Mouse (Mus musculus): ENCODE results near the gene Gm2056. TPM values are rescaled to one million over a fixed set of nuclear protein-coding genes. Genes with fewer than 3 reads are reported as not detected.
"Not testable (repeated sequence)": the region's sequence is repeated elsewhere in the genome, so short reads cannot be mapped to it uniquely, and the experiment has no call there.

Gene Gm2056
- total RNA-seq (2022): not detected

DNA sequence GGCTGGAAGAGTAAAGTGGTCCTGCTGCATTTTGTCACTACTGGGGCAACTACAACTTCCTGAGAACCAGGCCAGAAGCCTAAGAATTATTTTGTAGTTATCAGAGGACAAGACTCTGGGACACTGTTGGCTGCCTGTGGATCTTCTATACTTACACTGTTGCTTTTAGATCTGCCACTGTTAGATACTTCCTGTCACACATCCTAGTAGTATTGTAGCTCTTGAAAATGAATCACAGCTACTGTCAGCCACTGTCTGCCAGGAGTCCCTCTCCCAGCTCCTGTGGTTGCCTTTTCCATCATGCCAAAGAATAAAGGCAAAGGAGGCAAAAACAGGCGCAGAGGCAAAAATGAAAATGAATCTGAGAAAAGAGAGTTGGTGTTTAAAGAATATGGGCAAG, at the start of gene Gm2056:
Gene Gm2056, plus strand, starts transcription at position 301 of the 400 bp plus-strand sequence.
- not testable (repeated sequence) for DNase-seq (ENCODE audit: low spot score)

DNA sequence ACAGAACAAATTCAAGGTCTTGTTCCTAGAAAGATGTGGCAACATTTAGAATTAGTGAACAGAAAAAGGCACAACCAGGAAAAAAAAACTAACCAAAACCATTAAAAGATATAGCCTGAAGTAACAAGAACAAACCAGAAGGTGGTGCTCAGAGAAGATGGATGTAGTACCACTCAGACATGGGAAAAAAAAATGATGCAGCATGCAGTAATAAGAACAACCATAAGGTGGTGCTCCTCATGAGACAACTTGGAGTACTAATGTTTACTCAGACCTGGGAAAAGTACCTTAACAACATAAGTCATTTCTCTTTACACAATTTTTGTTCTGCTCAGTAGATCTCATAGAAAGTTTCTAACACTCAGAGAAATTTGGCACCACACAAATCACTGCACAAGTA, 42.8 kb upstream of the Gm2056 start:
- DNase-seq (ENCODE audit: low spot score): not testable (repeated sequence)

DNA sequence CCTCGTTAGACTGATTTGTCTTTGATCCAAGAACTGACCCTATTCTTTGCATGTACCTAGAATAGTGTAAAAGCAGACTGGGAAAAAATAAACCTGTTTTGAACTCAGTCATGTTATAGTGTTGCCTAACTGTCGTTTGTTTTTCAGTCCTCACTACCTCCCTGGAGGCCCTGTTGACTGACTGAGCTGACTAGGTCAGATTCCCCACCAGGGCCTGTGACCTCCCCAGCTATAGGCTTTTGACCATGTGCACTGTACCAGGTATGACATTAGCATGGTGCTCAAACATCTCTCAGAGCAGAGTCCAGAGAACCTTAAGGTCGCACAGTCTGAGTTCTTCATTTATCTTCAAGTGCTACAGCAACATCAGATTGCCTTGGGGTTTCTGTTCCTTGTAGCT, 22.7 kb upstream of the Gm2056 start:
- not testable (repeated sequence) for DNase-seq (ENCODE audit: low spot score)

DNA sequence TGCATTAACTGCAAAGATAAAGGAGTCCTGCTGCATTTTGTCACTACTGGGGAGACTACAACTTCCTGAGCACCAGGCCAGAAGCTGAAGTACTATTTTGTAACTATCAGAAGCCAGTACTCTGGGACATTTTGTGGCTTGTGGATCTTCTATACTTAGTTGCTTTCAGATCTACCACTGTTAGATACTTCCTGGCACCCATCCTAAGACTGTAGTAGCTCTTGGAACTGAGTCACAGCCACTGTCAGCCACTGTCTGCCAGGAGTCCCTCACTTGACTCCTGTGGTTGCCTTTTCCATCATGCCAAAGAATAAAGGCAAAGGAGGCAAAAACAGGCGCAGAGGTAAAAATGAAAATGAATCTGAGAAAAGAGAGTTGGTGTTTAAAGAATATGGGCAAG, 15.3 kb upstream of the Gm2056 start, which contains the start of gene Gm2075:
Gene Gm2075, plus strand, starts transcription at position 301 of the 400 bp plus-strand sequence.
- DNase-seq (ENCODE audit: low spot score): not testable (repeated sequence)

DNA sequence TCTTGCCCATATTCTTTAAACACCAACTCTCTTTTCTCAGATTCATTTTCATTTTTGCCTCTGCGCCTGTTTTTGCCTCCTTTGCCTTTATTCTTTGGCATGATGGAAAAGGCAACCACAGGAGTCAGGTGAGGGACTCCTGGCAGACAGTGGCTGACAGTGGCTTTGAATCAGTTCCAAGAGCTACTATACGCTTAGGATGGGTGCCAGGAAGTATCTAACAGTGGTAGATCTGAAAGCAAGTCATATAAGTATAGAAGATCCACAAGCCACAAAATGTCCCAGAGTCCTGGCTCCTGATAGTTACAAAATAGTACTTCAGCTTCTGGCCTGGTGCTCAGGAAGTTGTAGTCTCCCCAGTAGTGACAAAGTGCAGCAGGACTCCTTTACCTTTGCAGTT, 8.1 kb upstream of the Gm2056 start, which contains the start of gene Gm6803:
Gene Gm6803, minus strand, starts transcription at position 101 of the 400 bp plus-strand sequence.
- DNase-seq (ENCODE audit: low spot score): not testable (repeated sequence)

DNA sequence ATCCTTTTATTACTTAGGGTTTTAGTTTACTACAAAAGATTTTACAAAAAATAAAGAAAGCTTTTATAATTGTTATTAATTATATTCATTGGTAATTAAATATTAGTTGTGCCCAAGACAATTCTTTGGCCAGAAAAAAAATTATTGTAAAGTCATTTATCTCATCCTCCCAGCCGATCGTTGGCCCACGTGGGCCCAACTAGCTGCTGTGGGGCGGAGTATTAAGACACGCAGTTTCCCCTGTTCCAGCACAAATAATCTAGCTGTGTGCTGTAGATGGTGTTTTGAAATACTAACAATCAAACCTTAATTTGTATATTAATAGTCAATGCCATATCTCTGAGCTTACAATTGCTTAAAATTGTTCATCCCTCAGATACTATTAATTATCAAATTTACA, 5.4 kb downstream of the Gm2056 start:
- not testable (repeated sequence) for DNase-seq (ENCODE audit: low spot score)

DNA sequence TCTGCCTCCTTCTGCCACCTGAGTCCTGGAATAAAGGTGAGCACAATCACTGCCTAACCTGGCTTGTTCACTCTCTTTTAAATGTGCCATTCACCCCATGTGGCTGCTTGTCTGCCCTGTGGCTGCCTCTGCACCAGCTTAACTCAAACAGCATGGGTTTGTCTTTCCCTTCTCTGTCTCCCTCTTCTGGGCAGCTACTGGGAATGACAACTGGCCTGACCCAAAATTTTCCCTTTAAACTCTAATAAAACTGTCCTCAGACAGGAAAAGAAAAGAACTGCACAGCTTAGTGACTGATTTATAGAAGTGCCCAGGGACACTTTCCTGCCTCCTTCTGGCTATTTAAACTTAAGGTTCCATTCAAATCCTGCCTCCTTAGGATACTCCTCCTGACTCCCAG, 12.3 kb downstream of the Gm2056 start:
- DNase-seq (ENCODE audit: low spot score): not testable (repeated sequence)

DNA sequence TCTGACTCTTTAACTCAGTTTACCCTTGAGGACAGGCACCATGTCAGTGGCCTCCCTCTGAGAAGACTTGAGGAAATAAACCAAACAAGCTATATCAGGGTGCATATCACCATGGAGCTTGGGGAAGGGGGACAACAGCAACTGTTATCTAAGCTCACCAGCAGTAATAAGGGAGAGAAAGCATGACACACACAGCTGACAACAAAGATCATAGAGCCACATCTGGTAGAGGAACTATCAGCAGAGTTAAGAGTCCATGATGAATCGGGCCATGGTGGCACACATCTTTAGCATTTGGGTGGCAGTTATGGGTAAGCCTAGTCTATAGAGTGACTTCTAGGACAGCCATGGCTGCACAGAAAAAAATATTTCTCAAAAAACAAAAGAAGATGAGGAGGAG, 12.9 kb downstream of the Gm2056 start:
- not testable (repeated sequence) for DNase-seq (ENCODE audit: low spot score)

DNA sequence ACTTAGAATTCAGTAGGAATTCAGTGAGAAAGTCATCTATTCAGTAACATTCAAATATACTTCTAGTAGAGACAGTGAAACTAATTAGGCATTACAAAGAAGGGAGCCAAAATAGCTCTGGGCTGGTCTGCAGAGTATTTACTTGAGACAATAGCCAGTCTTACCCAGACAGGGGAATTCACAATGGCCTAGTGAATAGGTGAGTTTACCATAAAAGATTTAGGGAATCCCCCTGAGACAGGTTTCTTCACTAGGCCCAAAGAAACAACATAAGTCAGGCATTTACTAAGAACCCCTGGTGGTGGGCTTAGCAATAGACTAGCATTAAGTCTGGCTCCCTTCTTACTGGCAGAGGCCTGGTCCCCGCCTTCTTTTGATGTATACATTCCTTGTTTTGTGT, 18.4 kb downstream of the Gm2056 start:
- not testable (repeated sequence) for DNase-seq (ENCODE audit: low spot score)

Other genes with a start within 250 kb of the Gm2056 start
- not detected for gene Gm21936, start 231.5 kb upstream of the Gm2056 start, total RNA-seq (2022)
- not detected for gene BB287469, start 210.4 kb upstream of the Gm2056 start, total RNA-seq (2022)
- gene Gm2001, start 184.7 kb upstream of the Gm2056 start, total RNA-seq (2022): not detected
- gene Gm2016, start 152.9 kb upstream of the Gm2056 start, total RNA-seq (2022): not detected
- gene Gm2022, start 131.6 kb upstream of the Gm2056 start, total RNA-seq (2022): not detected
- gene Gm2035, start 107.1 kb upstream of the Gm2056 start, total RNA-seq (2022): not detected
- not detected for gene Gm2042, start 72.9 kb upstream of the Gm2056 start, total RNA-seq (2022)
- not detected for gene Gm2075, start 15.2 kb upstream of the Gm2056 start, total RNA-seq (2022)
- gene Gm6803, start 8.2 kb upstream of the Gm2056 start, total RNA-seq (2022): not detected
- gene Gm16368, start 56.7 kb downstream of the Gm2056 start, total RNA-seq (2022): not detected
- gene Gm10436, start 155.1 kb downstream of the Gm2056 start, total RNA-seq (2022): not detected
- not detected for gene Gm8332, start 223.1 kb downstream of the Gm2056 start, total RNA-seq (2022)
- gene Gm5662, start 247.5 kb downstream of the Gm2056 start, total RNA-seq (2022): not detected